8 mouse cellular contexts compared by ENCODE assay signal in the genomic region with DNA sequence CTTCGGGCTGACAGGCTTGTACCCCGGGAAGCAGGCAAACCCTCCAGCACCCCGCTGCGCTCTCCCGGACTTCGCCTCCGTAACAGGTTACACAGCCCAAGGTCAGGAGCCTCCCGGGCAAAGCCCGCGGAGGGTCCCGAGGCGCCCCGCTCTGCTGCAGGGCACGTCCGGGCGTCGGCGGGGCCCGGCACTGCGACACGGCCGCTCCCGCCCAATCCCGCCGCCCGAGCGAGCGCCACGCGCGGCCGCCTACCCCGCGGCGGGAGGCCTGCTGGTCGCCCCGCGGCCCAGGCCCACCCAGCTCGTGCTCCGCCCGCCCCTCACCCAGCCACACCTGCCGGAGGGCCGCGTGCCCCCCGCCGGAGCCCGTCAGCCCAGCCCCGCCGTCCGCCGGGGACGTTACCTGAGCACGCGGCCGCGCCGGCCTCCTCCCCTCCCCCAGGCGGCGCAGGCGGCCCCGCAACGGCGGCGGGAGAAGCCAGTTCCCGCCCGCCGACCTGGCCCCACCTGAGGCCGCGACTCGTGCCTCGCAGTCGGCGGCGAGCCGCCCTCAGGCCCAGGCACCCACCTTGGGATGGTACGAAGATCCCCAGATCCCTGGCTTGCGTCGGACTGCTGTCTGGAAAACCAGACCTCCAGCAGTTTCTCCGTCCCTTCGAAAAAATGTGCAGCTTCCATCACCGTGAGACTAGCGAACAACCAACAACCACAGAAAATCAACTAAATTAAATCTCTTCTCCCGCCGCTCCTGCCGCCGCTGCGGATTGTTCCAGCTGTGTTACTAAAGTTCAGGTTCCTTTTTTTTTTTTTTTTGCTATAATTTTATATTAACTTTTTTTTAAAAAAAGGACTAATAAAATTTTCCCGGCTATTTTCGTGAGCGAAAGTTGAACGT. TPM values are rescaled to one million over a fixed set of nuclear protein-coding genes. Genes with fewer than 3 reads are reported as not detected.
DNase-seq lines count a peak whose midpoint lies in the region; ATAC-seq lines count a peak whose summit lies in the region.
"Not testable (repeated sequence)": the region's sequence is repeated elsewhere in the genome, so short reads cannot be mapped to it uniquely, and the experiment has no call there.

No protein-coding gene starts in this region.

- ATAC-seq in hindbrain, embryonic 15.5 days (ENCODE audit: low FRiP score, low read depth): peak; percentile 24

- H3K9ac ChIP-seq in hindbrain, embryonic 15.5 days: peak overlapping the region; percentile 78

- peak overlapping the region; percentile 97 for H3K4me3 ChIP-seq in hindbrain, embryonic 15.5 days

- H3K27me3 ChIP-seq in hindbrain, embryonic 15.5 days: not testable (repeated sequence)

- H3K9me3 ChIP-seq in hindbrain, embryonic 15.5 days: not testable (repeated sequence)

- H3K27ac ChIP-seq in hindbrain, embryonic 15.5 days (replicated peaks): peak overlapping the region; percentile 87

- WGBS in hindbrain, embryonic 15.5 days: under 1% methylated on average over 60 of the region's 91 CpGs

- H3K36me3 ChIP-seq in hindbrain, embryonic 15.5 days: not testable (repeated sequence)

- peaks cover 37% of the 10 kb centered on the region for H3K4me1 ChIP-seq in hindbrain, embryonic 15.5 days (replicated peaks)

- H3K4me2 ChIP-seq in hindbrain, embryonic 15.5 days: peak overlapping the region; percentile 84

- DNase-seq in R1 (ENCODE audit: low read depth, low spot score): peak; percentile 39
- peak; percentile 61 to 71 for DNase-seq in cerebellum, postnatal 14 days
- DNase-seq in frontal cortex, postnatal 25 days (ENCODE audit: low spot score in 2 of 2): peak; percentile 15 to 20
- DNase-seq in left cerebral cortex, adult 8-10 months (ENCODE audit: low spot score in 2 of 2): peak; percentile 24 to 34
- peak; percentile 17 for DNase-seq in lung, postnatal 36 days
- DNase-seq in retina, postnatal 1 day: peak; percentile 54
- peak; percentile 64 for DNase-seq in thymus, postnatal 14 days

RNA-seq across cellular contexts. Expression of gene Amd1, which starts 0.6 kb away (rescaled TPM):
- polyA plus RNA-seq in hindbrain, embryonic 15.5 days (2015; fragmentation: Nextera tagmentation; extraction: Ambion mirVana): 39.5 and 41.8 TPM in 2 replicates
- 10 to 100 TPM; 74.1 to 90.6 (median 79.2) TPM for total RNA-seq in left cerebral cortex, adult 8-10 months (2022)

RNA-seq across cellular contexts. Expression of gene Cdk19, which starts 37.9 kb away (rescaled TPM):
- 10.4 and 11.7 TPM in 2 replicates for polyA plus RNA-seq in hindbrain, embryonic 15.5 days (2015; fragmentation: Nextera tagmentation; extraction: Ambion mirVana)
- 10 to 100 TPM; 46.8 to 57.5 (median 52.8) TPM for total RNA-seq in left cerebral cortex, adult 8-10 months (2022)

RNA-seq across cellular contexts. Expression of gene Gtf3c6, which starts 43.5 kb away (rescaled TPM):
- polyA plus RNA-seq in hindbrain, embryonic 15.5 days (2015; fragmentation: Nextera tagmentation; extraction: Ambion mirVana): 77.2 and 79.3 TPM in 2 replicates
- total RNA-seq in left cerebral cortex, adult 8-10 months (2022): 10 to 100 TPM; 21.8 to 25.9 (median 22.8) TPM

RNA-seq across cellular contexts. Expression of gene Rpf2, which starts 54.6 kb away (rescaled TPM):
- 63.7 and 66.1 TPM in 2 replicates for polyA plus RNA-seq in hindbrain, embryonic 15.5 days (2015; fragmentation: Nextera tagmentation; extraction: Ambion mirVana)
- 10 to 100 TPM; 15.9 to 22.5 (median 17.5) TPM for total RNA-seq in left cerebral cortex, adult 8-10 months (2022)

Comparison
In these comparisons a context has a peak if more than half of its experiments do, and no peak if none do; other contexts are left out.
1. Peak in every context shown above with its lines: DNase-seq, ATAC-seq, H3K4me3 ChIP-seq and H3K27ac ChIP-seq.